Mouse (Mus musculus) CH12F3 (cell line): Measurements from ENCODE around the gene Cacna1a.

Experiments
- in situ Hi-C: fragments of 300-500 bp; cut with MboI; formaldehyde crosslinking; loops from 2 replicates; pipeline ENCODE4 v1.14.3; 2020; ENCODE audit warnings: low sequenced_read_pairs

The Cacna1a gene

DNA sequence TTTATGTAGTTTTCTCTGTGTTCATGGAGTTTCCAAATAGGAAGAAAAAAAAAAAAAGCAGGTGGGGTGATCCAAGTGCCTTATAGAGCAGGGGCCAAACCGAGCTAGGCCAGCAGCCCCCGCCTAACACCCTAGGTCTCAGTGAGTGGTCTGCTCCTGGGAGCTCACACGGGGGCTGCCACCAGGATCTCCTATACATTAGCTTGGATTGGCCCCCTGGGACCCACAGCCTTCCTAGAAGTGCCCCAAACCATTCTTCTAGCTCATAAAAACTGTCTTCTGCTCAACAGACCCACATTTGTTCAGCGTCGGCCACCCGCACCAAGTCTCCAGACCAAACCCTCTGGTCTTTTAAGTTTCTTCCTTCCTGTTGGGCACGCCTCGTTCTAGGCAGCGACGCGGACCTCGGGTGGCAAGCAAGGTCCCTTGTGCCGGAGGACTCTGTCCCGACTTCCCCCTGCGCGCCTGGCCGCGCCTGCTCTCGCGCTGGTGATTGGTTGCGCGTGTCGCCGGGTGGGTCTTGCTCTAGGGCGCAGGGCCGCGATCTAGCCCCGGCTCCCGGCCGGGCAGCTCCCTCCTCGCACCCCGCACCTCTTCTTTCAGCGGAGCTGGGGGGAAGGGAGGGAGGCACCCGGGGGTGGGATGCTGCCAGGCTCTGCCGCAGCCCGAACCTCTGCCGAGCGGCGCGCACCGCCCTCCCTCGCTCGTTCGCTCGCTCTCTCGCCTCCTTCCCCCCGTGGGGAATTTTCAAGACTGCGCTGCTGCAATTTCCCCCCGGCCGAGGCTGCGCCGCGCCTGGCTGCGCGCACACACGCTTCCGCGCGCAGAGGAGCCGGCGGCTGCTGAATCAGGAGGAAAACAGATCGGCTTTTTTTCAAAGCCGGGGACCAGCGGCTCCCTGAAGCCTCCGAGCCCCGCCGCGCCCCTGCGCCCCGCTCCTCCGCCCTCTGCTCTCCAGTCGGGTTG, 25.9 kb downstream of the Cacna1a start:
- in situ Hi-C loops, result no loop called here

DNA sequence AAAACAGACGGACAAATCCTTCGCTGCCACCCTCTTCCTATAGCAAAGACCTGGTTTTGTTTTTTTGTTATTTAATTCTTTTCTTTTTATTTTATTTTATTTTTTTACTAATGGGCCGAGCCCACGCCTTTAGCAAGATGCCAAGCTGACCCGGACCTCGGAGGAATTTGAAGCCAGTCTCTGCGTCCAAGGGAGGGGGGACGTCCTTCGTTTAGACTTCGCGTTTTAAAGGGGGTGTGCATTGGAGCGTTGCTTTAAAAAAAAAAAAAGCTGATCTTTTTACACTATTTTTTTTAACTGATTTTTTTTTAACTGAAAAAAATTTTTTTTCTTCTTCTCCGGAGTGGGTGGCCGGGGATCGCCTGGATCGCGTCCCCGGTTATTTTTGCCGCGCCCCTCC, 26.7 kb downstream of the Cacna1a start:
- in situ Hi-C loops, result no loop called here

DNA sequence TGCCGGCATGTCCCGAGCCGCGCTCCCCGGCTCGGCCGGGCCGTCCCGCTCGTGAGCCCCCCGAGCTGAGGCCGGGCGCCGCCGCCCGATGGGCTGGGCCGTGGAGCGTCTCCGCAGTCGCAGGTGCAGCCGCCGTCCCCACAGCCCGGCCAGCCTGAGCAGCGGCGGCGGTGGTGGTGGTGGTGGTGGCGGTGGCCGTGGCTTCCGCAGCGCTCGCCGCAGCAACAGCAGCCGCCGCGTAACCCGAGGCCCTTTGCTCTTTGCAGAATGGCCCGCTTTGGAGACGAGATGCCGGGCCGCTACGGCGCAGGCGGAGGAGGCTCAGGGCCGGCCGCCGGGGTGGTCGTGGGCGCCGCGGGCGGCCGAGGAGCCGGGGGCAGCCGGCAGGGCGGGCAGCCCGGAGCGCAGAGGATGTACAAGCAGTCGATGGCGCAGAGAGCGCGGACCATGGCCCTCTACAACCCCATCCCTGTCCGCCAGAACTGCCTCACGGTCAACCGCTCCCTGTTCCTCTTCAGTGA, 27.2 kb downstream of the Cacna1a start:
- in situ Hi-C loops, result no loop called here

DNA sequence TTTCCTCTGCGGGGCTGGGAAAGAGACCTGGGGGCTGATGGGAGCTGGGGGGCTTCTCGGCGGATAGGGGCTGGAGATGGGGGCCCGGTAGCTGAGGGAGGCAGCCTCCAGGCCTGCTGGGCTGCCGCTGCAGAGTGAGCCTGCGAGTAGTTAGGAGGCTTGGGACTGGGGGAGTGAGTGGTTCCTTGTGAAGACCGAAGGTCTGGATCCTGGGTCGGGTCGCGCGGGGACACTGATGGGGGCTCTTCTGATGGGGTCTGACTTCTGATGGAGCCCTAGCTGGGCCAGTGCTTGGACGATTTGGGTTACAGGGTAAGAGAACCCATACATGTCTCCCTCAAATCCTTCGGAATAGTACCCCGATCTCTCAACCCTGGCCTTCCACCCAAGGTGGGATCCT, 27.8 kb downstream of the Cacna1a start:
- in situ Hi-C loops, result no loop called here

DNA sequence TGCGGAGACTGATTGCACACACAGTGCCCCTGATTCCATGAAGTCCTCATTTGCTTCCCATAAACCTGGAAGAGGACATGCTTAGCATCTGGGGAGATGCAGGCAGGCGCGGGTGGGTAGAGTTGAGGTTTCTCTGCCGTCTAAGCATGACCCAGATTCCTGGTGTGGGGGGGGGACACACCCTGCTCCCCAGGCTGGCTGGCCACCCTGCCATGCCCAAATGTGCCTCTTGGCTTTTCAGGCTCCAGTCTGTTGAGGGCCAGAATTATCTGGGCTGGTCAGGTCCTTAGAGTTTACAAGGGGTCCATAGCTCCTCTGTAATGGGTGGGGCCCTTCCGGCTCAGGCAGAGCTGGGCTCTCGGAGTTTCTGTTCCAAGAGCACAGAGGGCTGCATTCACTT, 28.7 kb downstream of the Cacna1a start:
- in situ Hi-C loops, result no loop called here

DNA sequence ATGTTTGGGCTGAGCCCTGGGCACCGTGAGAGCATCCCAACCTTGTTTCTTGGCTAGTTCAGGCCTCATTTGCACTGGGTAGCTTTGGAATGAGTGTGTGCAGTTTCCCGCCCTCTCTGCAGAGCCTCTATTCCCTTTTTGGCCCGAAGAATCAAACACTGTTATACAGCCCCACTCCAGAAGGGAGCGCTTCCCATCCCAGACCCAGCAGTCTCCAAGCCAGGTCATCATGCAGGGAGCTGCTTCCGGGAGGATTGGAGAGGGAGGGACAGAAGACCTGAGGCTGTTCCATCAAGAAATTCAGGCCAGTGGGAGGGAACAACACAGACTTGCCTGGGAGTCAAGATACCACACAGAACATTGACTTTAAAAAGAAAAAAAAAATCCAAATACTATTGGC, 29.6 kb downstream of the Cacna1a start:
- in situ Hi-C loops, result no loop called here

DNA sequence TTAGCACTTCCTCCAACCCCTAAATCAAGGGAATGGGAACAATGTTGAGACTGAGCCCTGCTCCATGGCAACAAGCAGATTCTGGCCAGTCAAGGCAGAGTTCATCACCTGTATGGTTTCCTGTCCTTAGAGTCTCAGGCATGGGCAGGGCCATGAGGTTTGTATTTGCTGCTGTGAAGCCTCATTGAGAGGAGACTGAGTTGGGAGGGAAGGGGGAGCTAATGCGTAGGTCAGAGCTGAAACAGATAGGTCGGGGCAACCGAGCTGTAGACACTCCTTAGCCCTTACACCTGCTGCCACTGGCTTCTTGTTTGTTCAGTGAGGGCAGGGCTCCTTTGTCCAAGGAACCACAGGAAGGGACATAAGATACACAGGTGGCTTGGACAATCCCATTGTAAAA, 36.2 kb downstream of the Cacna1a start:
- in situ Hi-C loops, result no loop called here

DNA sequence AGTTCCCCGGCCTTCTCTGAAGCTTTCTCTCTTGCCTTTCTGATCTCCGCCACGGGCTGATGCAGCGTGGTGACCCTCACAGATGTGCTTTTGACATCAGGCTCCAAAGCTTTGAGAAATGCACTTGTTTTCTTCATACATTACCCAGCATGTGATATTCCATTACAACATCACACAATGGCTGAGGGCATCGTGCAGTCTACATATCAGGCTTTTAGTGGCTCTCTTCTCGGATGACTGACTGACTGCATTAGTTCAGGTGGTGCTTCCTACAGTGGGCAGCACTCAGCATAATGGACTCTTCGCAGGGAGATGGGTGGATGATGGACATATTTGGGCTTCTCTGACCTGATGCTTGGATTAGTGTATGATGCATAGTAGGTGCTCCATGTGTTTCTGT, 37.8 kb downstream of the Cacna1a start:
- in situ Hi-C loops, result no loop called here

DNA sequence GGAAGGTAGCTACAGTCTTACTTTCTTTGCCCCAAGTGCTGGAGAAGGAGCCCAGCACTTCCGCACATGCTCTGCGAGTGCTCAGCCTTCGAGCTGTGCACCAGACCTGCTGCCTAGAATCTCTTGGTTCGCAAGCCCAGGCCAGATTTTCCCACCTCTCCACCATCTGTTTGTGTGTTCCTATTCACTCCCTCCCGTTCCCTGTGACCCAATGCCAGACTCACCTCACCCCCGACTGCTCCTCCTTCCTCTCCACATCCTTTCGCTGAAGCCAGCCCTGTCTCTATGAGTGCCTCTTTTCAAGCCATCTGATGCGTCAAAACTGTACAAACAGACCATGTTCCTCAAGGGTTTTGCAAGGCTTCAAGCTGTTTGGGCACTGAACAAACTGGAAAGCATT, 38.3 kb downstream of the Cacna1a start:
- in situ Hi-C loops, result no loop called here

DNA sequence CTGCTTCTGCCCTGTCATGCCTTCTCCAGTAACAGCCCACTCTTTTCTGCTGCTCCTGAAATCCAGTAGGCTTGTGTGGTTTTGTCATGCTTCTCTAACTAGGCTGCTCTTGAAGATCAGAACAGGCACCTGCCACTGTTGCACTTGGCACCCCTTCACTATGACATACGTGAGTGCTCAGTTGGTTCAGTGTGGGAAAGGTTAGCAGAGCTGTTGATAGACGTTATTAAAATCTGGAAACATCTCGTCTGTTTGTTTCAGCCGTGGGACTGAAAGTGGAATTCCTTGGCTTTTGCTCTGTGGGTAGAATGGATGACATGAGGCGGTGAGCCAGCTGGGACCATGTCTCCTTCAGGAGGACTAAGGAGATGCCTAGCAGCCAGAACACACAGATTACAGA, 39.8 kb downstream of the Cacna1a start:
- in situ Hi-C loops, result no loop called here

DNA sequence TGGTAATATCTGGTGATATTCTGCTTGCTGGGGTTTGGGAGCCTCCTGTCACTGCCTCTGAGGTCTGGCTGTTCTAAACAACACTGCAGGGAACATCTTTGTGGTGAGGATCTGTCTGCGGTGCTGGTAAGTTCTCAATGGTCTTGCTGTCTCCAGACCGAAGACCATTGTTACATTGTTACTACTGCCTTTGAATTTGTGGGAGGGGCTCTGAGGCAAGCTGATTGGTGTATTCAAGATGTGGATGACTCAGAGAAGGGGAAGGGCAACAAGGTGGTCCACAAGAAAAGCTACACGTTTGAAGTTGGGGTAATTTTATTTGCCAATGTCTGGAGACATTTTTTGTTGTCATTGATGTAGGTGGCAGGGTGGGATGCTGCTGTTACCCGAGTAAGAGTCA, 40.8 kb downstream of the Cacna1a start:
- in situ Hi-C loops, result no loop called here

DNA sequence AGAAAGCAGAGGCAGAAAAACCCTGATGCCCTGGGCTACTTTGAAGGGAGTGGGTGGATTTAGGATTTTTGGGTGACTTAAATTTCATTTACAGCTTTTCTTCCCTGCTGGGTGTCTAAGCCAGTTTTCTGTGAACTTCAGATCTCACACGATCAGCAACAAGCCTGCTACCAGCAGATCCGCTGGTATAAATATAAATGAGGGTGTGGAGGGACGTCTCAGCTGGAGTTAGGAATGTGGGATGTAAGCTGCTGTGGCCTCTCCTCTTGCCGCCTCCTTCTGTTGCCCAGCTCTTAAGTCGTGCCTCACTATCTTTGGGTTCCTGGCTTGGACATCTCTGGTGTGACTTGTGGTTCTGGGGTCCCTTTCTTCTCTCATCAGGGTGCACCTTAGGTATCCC, 41.3 kb downstream of the Cacna1a start:
- in situ Hi-C loops, result no loop called here

DNA sequence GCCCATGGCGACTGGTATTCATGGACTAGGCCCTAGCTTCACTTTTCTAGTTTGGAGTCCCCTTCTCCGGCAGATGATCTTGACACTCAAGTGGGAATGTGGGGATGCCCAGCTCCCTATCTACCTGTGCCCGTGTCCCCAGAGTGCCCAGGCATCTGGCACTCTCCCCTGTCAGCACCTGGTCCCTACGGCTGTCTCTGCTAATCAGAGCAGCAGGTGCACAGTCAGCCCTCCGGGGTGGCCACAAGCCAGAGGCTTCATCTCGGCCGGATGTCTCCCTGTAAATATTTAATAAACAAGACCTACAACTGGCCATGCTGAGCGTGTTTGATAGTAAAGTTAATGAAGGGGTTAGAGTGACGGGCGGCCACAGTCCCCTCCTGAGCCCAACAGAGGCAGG, 47.1 kb downstream of the Cacna1a start:
- in situ Hi-C loops, result no loop called here

DNA sequence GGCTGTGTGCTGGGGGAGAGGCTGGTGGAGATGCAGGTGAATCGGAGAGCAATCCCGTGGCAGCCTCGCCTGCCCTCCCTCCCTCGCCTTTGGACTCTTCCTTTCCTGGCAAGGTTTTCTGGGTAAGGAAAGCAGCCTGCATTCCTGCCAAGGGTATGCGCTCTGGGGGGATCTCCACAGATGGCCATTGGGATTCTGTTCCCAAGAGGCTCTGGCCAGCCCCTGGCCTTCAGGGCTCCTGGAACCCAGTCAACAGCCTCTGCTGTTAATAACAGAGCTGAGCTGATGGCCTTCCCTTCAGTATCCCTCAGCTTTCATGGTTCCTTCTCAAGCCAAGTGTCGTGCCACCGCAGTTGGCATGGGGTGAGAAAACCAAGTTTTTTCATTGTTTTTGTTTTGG, 51.6 kb downstream of the Cacna1a start:
- in situ Hi-C loops, result no loop called here

DNA sequence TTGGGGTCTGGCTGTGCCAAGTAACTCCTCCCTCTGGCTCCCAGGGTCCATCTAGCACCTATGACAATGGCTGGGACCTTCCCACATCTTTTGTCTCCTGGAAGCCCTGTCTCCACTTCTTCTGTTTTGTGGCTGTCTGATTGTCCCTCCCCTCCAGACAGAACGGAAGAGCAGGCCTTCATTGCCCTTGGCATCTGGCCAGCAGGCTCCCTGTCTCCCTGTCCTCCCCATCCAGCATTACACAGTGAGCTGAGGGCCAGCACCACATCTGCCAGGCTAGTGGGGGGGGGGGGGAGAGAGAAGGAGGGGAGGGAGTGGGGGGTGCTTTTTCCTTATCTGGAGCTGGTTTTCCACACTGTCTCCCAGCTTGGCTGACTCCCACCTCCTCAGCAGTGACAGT, 53.8 kb downstream of the Cacna1a start:
- in situ Hi-C loops, result no loop called here

DNA sequence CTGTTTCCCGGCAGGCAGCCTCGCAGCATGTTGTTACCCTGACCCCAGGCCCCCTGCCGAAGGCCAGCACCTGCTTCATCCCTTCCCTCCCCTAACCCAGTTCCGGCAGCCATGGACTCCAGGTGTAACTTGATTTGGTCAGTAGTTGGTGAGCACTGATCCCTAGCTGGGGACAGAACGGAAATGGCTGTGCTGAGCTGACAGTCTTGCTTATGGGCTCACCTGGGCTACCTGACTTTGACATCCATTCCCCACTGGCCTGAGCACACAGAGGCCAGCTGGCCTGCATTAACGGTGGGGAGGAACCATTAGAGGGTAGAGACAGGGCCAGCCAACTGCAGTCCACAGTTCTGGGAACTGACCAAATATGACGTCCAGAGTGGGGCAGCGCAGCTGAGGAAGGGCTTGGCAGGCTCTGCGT, 58.3 kb downstream of the Cacna1a start:
- in situ Hi-C loops, result no loop called here

DNA sequence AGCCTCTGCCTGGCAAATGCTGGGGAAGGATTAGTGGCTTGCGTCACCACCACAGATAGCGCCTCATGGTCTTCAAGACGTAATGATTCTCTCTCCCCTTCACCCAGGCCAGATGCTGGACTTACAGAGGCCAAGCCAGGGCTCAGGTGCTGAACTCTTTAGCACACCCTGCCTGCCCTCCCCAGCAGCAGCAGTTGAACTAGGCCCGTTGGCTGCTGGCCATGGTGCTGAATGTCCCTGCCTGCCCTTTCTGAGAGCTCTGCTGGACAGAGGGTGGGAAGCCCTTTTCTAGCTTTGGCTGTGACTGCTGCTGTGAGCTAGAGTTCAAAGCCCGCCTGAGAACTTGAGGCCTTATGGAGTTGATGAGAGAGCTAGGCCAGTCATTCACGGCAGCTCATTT, 66.3 kb downstream of the Cacna1a start:
- in situ Hi-C loops, result no loop called here

DNA sequence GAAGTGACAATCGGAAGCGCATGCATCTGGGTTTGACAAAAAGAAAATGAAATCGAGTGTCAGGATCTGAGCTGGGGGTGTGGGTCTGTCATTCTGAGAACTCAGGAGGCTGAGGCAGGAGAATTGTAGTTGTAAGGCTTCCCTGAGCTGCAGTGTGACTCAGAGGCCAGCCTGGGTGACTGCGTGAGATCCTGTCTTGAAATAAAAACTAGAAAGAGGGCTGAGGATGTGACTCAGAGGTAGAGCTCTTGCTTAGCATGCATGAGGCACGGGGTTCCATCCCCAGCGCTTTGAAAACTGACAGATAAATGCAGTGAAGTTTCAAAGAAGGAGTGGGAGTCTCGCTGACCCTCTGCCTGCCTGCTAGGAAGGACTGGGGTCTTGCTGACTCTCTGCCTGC, 70.6 kb downstream of the Cacna1a start:
- in situ Hi-C loops, result no loop called here

DNA sequence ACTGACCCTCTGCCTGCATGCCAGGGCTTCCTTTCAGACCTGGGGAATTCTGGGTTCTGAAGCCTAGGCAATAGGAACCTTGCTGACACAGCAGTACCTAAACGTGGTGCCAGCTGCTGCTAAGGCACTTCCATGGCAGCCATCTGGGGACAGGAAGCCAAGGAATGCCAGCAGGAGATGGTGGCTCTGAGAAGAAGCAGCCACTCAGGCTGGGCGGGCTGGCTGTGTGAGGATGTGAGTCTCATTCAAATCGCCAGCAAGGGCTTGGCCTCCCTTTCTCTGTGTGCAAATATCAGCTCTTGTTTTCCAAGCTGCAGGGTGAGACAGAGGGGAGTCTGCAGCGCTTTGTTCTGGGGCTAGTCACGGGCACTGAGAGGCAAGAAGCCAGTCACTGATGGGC, 71.0 kb downstream of the Cacna1a start:
- in situ Hi-C loops, result no loop called here

DNA sequence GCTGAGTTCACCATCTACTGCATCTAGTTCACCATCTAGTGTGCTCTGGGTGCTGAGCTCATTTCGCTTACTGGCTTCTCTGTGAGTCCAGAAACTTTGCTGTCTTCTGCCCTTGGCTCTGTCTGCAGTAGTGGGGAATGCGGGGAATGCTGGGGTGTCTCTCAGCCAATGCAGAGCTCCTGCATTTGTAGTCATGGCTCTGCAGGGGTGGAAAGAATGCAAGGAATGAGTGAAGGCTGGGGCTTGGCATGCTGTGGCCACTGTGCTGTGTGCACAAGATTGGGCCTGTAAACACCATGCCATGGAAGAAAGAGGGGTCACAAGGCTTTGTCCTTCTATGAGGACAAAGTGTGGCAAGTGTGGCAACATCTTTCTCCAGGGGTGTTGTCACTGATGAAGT, 72.5 kb downstream of the Cacna1a start:
- in situ Hi-C loops, result no loop called here

DNA sequence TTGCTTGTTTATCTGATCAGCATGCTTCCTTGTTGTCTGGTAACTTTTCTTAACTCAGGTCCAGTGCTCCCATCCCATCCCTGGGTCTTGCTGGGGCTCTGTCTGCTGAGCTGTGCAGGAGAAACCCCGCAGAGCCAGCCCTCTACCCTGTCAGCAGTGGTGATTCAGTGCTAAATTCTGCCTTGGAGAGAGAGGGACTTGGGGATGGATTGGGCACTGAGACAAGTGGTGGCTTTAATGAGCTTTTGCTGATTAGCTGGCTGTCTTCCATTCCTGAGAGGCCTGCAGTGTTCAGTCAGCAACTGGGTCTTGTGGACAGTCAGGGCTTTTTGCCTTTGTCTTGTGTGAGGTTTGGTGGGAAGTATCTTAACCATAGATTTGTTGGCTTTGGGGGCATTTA, 78.7 kb downstream of the Cacna1a start:
- in situ Hi-C loops, result no loop called here

DNA sequence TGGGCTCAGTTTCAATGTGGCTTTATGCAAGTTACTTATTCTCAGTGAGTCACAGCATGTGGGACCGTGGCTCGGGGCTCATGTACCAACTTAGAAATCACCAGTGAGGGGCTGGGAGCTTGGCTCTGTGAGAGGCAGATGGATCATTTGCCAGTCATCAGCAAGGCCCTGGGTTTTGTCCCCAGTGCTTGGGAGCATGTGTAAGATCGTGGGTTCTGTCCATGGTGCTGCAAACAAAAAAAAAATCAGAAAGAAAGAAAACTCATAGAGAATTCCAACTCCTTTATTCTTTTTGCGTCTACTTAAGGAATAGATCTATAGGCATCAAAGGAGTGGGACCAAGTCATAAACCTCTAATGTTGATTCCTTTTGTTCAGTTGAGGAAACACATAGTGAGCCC, 80.8 kb downstream of the Cacna1a start:
- in situ Hi-C loops, result no loop called here
